Mouse (Mus musculus) brain, embryonic 14.5 days (tissue): Measurements from ENCODE around the gene Etfbkmt.

Experiments
- CTCF ChIP-seq: fragments of 200-500 bp; IDR thresholded peaks from 2 replicates; pipeline ENCODE4 v1.5.1; 2012; ENCODE audit warnings: inconsistent platforms, mild to moderate bottlenecking, moderate library complexity, borderline replicate concordance; ENCODE audit not compliant: insufficient read depth, insufficient read length; ENCODE audit errors: extremely low read depth
- POLR2A ChIP-seq: fragments of 200-500 bp; IDR thresholded peaks from 2 replicates; pipeline ENCODE4 v1.6.1; 2012; ENCODE audit warnings: mild to moderate bottlenecking, inconsistent platforms, borderline replicate concordance; ENCODE audit not compliant: poor library complexity, insufficient read depth, insufficient read length, severe bottlenecking; ENCODE audit errors: extremely low read depth

DNA sequence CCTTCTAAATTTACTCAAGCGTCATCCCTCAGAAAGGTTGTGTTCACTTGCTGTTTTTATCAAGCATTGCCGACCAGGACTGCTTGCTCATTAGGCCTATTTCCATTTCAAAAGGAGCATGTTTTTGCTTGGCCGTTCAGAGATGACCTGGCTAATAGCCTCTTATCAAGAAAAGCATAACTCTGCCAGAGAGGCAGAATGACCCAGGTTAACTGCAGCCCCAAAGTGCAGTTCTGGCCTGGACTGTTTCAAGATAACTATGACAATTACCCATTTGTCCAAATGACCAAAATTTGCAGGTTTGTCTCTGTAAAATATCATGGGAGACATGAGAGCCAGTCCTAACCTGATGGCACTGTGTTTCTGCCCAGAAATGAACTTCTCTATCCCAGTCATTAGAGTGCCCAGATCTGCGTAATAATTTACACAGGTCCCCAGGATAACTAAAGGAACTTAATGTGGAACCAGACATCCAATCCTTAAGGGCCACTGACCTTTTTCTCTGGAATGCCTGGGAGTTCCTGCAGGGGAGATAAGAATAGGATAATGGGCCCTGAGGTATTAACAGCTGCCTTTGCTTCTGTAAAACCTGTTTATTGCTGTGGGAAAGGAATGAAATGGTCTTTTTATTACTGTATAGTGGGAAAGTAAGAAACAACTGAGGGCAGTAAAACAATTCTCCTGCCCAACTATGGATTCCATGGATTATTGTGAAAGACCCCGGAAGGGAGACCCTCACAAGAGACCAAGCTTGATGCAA lies 5.1 kb upstream of the Etfbkmt start:
- TF ChIP-seq POLR2A (no peak), CTCF (no peak)
